Mouse (Mus musculus) MEL (cell line): Measurements from ENCODE around the gene Ace3. TPM values are rescaled to one million over a fixed set of nuclear protein-coding genes. Genes with fewer than 3 reads are reported as not detected.

Experiments
- DNase-seq: peaks from one replicate; pipeline ENCODE4 v3.0.0; 2011; ENCODE audit warnings: low read depth, low spot score
- H3K27ac ChIP-seq: 2 replicates; pipeline ENCODE4 v1.5.1; 2012; ENCODE audit warnings: low read depth, mild to moderate bottlenecking, control low read depth, low read length, moderate library complexity; ENCODE audit not compliant: control insufficient read depth
- H3K27me3 ChIP-seq, 2 experiments: fragments of 150-350 bp in 1 of 2; sonication (generic) in 1 of 2; 2 replicates each; pipeline ENCODE4 v1.6.1; 2012; ENCODE audit warnings: low read length in 2 of 2, mild to moderate bottlenecking in 2 of 2, improper control_type of control experiment in 1 of 2, moderate library complexity in 1 of 2; ENCODE audit not compliant: insufficient read depth in 2 of 2, control insufficient read depth in 1 of 2
- H3K36me3 ChIP-seq, 2 experiments: 2 replicates each; pipeline ENCODE4 v1.6.1; 2012 to 2014; ENCODE audit warnings: low read length in 2 of 2, improper control_type of control experiment in 1 of 2, inconsistent platforms in 1 of 2, mild to moderate bottlenecking in 1 of 2; ENCODE audit not compliant: insufficient read depth in 2 of 2, control insufficient read depth in 1 of 2
- H3K4me1 ChIP-seq, 2 experiments: fragments of 150-350 bp in 1 of 2; sonication (generic) in 1 of 2; 2 replicates each; pipeline ENCODE4 v1.6.1; 2012; ENCODE audit warnings: low read length in 2 of 2, improper control_type of control experiment in 1 of 2, mild to moderate bottlenecking in 1 of 2; ENCODE audit not compliant: insufficient read depth in 2 of 2, control insufficient read depth in 1 of 2
- H3K4me3 ChIP-seq, 2 experiments: fragments of 150-350 bp in 1 of 2; sonication (generic) in 1 of 2; 2 replicates each; pipeline ENCODE4 v1.5.1; 2012; ENCODE audit warnings: low read depth in 2 of 2, low read length in 2 of 2, mild to moderate bottlenecking in 2 of 2, moderate library complexity in 2 of 2, control low read depth in 1 of 2, improper control_type of control experiment in 1 of 2; ENCODE audit not compliant: control insufficient read depth in 1 of 2, insufficient read depth in 1 of 2
- H3K79me2 ChIP-seq: 2 replicates; pipeline ENCODE4 v1.6.1; 2012; ENCODE audit warnings: mild to moderate bottlenecking, low read length, moderate library complexity; ENCODE audit not compliant: control insufficient read depth, poor library complexity, insufficient read depth
- H3K9ac ChIP-seq: 2 replicates; pipeline ENCODE4 v1.6.1; 2012; ENCODE audit warnings: low read depth, mild to moderate bottlenecking, control low read depth, low read length, moderate library complexity; ENCODE audit not compliant: control insufficient read depth, poor library complexity, severe bottlenecking
- H3K9me3 ChIP-seq: fragments of 150-350 bp; sonication (generic); replicated peaks from 2 replicates; pipeline ENCODE4 v1.6.1; 2012; ENCODE audit warnings: mild to moderate bottlenecking, low read length, improper control_type of control experiment, moderate library complexity; ENCODE audit not compliant: insufficient read depth
- CHD1 ChIP-seq: IDR thresholded peaks from 2 replicates; pipeline ENCODE4 v1.6.1; 2012; ENCODE audit warnings: low read depth, mild to moderate bottlenecking, inconsistent platforms, low read length, improper control_type of control experiment
- E2F4 ChIP-seq: IDR thresholded peaks from 2 replicates; pipeline ENCODE4 v1.6.1; 2011; ENCODE audit warnings: low read depth, low read length, improper control_type of control experiment, borderline replicate concordance
- ELF1 ChIP-seq: IDR thresholded peaks from 2 replicates; pipeline ENCODE4 v1.6.1; 2014; ENCODE audit warnings: low read depth, mild to moderate bottlenecking, inconsistent platforms, low read length, improper control_type of control experiment, moderate library complexity
- MAFK ChIP-seq: IDR thresholded peaks from 2 replicates; pipeline ENCODE4 v1.6.1; 2011; ENCODE audit warnings: low read depth, mild to moderate bottlenecking, low read length, improper control_type of control experiment, borderline replicate concordance
- MXI1 ChIP-seq: IDR thresholded peaks from 2 replicates; pipeline ENCODE4 v1.6.1; 2011; ENCODE audit warnings: mild to moderate bottlenecking, low read depth, low read length, improper control_type of control experiment
- MYC ChIP-seq: IDR thresholded peaks from 2 replicates; pipeline ENCODE4 v1.6.1; 2011; ENCODE audit warnings: low read depth, mild to moderate bottlenecking, low read length, improper control_type of control experiment, moderate library complexity
- POLR2AphosphoS2 ChIP-seq: IDR thresholded peaks from 2 replicates; pipeline ENCODE4 v1.6.1; 2011; ENCODE audit warnings: low read length, improper control_type of control experiment
- RAD21 ChIP-seq: IDR thresholded peaks from 2 replicates; pipeline ENCODE4 v1.6.1; 2011; ENCODE audit warnings: mild to moderate bottlenecking, low read depth, low read length, improper control_type of control experiment
- SIN3A ChIP-seq: IDR thresholded peaks from 2 replicates; pipeline ENCODE4 v1.6.1; 2012; ENCODE audit warnings: low read length, improper control_type of control experiment, inconsistent platforms
- SMC3 ChIP-seq: IDR thresholded peaks from 2 replicates; pipeline ENCODE4 v1.6.1; 2011; ENCODE audit warnings: low read depth, low read length, improper control_type of control experiment
- UBTF ChIP-seq: IDR thresholded peaks from 2 replicates; pipeline ENCODE4 v1.6.1; 2012; ENCODE audit warnings: low read depth, mild to moderate bottlenecking, inconsistent platforms, low read length, improper control_type of control experiment, moderate library complexity, borderline replicate concordance; ENCODE audit not compliant: insufficient read depth
- USF1 ChIP-seq: IDR thresholded peaks from 2 replicates; pipeline ENCODE4 v1.6.1; 2014; ENCODE audit warnings: low read depth, mild to moderate bottlenecking, inconsistent platforms, low read length, improper control_type of control experiment, moderate library complexity
- ZC3H11A ChIP-seq: IDR thresholded peaks from 2 replicates; pipeline ENCODE4 v1.6.1; 2012; ENCODE audit warnings: low read depth, mild to moderate bottlenecking, inconsistent platforms, low read length, improper control_type of control experiment
- ZKSCAN1 ChIP-seq: IDR thresholded peaks from 2 replicates; pipeline ENCODE4 v1.6.1; 2012; ENCODE audit warnings: low read depth, mild to moderate bottlenecking, inconsistent platforms, low read length, improper control_type of control experiment, moderate library complexity
- ZMIZ1 ChIP-seq: IDR thresholded peaks from 2 replicates; pipeline ENCODE4 v1.6.1; 2012; ENCODE audit warnings: low read depth, mild to moderate bottlenecking, inconsistent platforms, low read length, improper control_type of control experiment, moderate library complexity
- polyA plus RNA-seq, 2 experiments: library from polyadenylated mRNA; stranded (reverse) in 1 of 2; unstranded in 1 of 2; fragments of >175 nt in 1 of 2; fragments of >200 nt in 1 of 2; gene quantifications; 2 replicates each; pipeline versions ENCODE4 v1.2.1 to v1.2.4; 2012; ENCODE audit warnings: low replicate concordance in 2 of 2, low read depth in 1 of 2; ENCODE audit not compliant: insufficient read length in 2 of 2, insufficient read depth in 1 of 2, missing spikeins in 1 of 2
- total RNA-seq: library from RNA; depleted of rRNA; stranded (reverse); fragments of 300-350 nt; gene quantifications from 2 replicates; pipeline ENCODE4 v1.2.3, GENCODE M21; 2012

Ace3 gene
- total and polyA plus RNA-seq, 3 experiments = not detected

- peaks cover 0 to 12% of the 10 kb centered on the region in 2 experiments; a peak in 2 of 4 replicates for H3K4me1 ChIP-seq
- no peak for DNase-seq
- H3K36me3 ChIP-seq = no peaks in the 10 kb centered on the region
- TF ChIP-seq UBTF (no peak), MYC (no peak), MAFK (no peak), USF1 (no peak), RAD21 (no peak), MXI1 (no peak), ZMIZ1 (no peak), CHD1 (no peak), SIN3A (no peak), ELF1 (no peak), POLR2AphosphoS2 (no peak), E2F4 (no peak), SMC3 (no peak), ZKSCAN1 (no peak)
- no peaks in the 10 kb centered on the region for H3K9me3 ChIP-seq
- no peak within 1 kb of the TSS for H3K4me3 ChIP-seq
- H3K27ac ChIP-seq = no peak within 1 kb of the TSS
- H3K9ac ChIP-seq = no peak within 1 kb of the TSS
- peaks cover 2% of the 10 kb centered on the region in 2 experiments for H3K27me3 ChIP-seq
- H3K79me2 ChIP-seq = no peaks in the 10 kb centered on the region
Measured at GRCm38 (mm10) chr11:105952911-105953386, 41.5 kb upstream of the Ace3 start, which contains the start of gene Cyb561. TSS of gene Cyb561 (minus strand) at chr11:105953336.

- H3K9ac ChIP-seq = no peak overlapping the region
- no peak for DNase-seq
- no peak for TF ChIP-seq ZC3H11A
- peaks cover 2% of the 10 kb centered on the region in 2 experiments for H3K27me3 ChIP-seq
- no peak overlapping the region for H3K27ac ChIP-seq
- H3K9me3 ChIP-seq = no peaks in the 10 kb centered on the region
- H3K36me3 ChIP-seq = no peaks in the 10 kb centered on the region
- H3K79me2 ChIP-seq = no peaks in the 10 kb centered on the region
- H3K4me1 ChIP-seq = peaks cover 0 to 8% of the 10 kb centered on the region in 2 experiments; a peak in 2 of 4 replicates
- H3K4me3 ChIP-seq = no peak overlapping the region
Measured at GRCm38 (mm10) chr11:105953402-105953801, 41.1 kb upstream of the Ace3 start.
